10 mouse cellular contexts compared by ENCODE assay signal in genomic region chr11:54006901-54007300, GRCm38 (mm10). TPM values are rescaled to one million over a fixed set of nuclear protein-coding genes. Genes with fewer than 3 reads are reported as not detected.
DNase-seq lines count a peak whose midpoint lies in the region; ATAC-seq and TF ChIP-seq lines count a peak whose summit lies in the region.
"Had no signal": no experiment of that assay in that cellular context is flagged by ENCODE, and none has a peak within 500 bp of the region (broad histone marks: within the 10 kb centered on the region; RNA-seq: fewer than 3 reads in every experiment).

No protein-coding gene starts in this region.

- H3K27me3 ChIP-seq in lung, postnatal 0 days (replicated peaks; ENCODE audit: insufficient read depth, low read length) = no peaks in the 10 kb centered on the region
- no peaks in the 10 kb centered on the region for H3K27me3 ChIP-seq in stomach, postnatal 0 days (ENCODE audit: control insufficient read depth, insufficient read depth, low read length)
- H3K27me3 ChIP-seq: limb, embryonic 12.5 days had no signal

- peak; percentile 52 for DNase-seq in lung, postnatal 10 days
- no peak for DNase-seq in lung, postnatal 0 days (ENCODE audit: low spot score)
- peak; percentile 95 to 97 for DNase-seq in cerebellum, postnatal 10 days
- DNase-seq in heart, postnatal 25 days (ENCODE audit: low spot score) = peak; percentile 46
- peak; percentile 36 for DNase-seq in lung, postnatal 14 days
- no peak for DNase-seq in retina, postnatal 1 day
- no peak for DNase-seq in thymus, postnatal 4 days
- no peak for DNase-seq in stomach, postnatal 0 days (ENCODE audit: low spot score)

- intact Hi-C loops in heart, postnatal 25 days (cut with DNase I) = loop anchor here (2.0 kb wide), 1 partner anchor 22 kb away; the partner anchor contains the start of gene Slc22a4

- no peak for TF ChIP-seq CTCF in lung, postnatal 0 days (IDR thresholded peaks at IDR 0.05)
- no peak for TF ChIP-seq CTCF in stomach, postnatal 0 days (IDR thresholded peaks at IDR 0.05; ENCODE audit: low read depth)

- 49% methylated on average over 4 of the region's 4 CpGs for WGBS in lung, postnatal 0 days
- WGBS in stomach, postnatal 0 days = 54% methylated on average over 4 of the region's 4 CpGs

- no peak overlapping the region for H3K4me2 ChIP-seq in lung, postnatal 0 days (replicated peaks; ENCODE audit: low read depth, low read length)
- no peak overlapping the region for H3K4me2 ChIP-seq in stomach, postnatal 0 days (replicated peaks; ENCODE audit: low read depth)
- H3K4me2 ChIP-seq: limb, embryonic 12.5 days had no signal

- H3K4me1 ChIP-seq in lung, postnatal 0 days (ENCODE audit: insufficient read depth, low read depth, low read length) = no peaks in the 10 kb centered on the region; the same call in 1 of the 2 replicates
- no peaks in the 10 kb centered on the region for H3K4me1 ChIP-seq in stomach, postnatal 0 days (replicated peaks; ENCODE audit: control insufficient read depth, insufficient read depth)

- TF ChIP-seq EP300 in lung, postnatal 0 days (IDR thresholded peaks at IDR 0.05) = no peak
- TF ChIP-seq EP300 in stomach, postnatal 0 days (optimal IDR thresholded peaks at IDR 0.05) = no peak

- no peak for ATAC-seq in lung, postnatal 0 days
- no peak for ATAC-seq in stomach, postnatal 0 days (ENCODE audit: low FRiP score, low TSS enrichment)

- no peak overlapping the region for H3K9ac ChIP-seq in lung, postnatal 0 days (replicated peaks; ENCODE audit: low read depth)
- H3K9ac ChIP-seq in stomach, postnatal 0 days (ENCODE audit: low read length) = no peak overlapping the region
- H3K9ac ChIP-seq: limb, embryonic 12.5 days had no signal

- H3K9me3 ChIP-seq in lung, postnatal 0 days (ENCODE audit: low read length) = no peaks in the 10 kb centered on the region
- no peaks in the 10 kb centered on the region for H3K9me3 ChIP-seq in stomach, postnatal 0 days (ENCODE audit: control insufficient read depth, low read length)
- H3K9me3 ChIP-seq: G1E; limb, embryonic 12.5 days had no signal

- H3K4me3 ChIP-seq in lung, postnatal 0 days (ENCODE audit: low read depth, low read length) = no peak overlapping the region
- H3K4me3 ChIP-seq in stomach, postnatal 0 days (ENCODE audit: low read depth, low read length) = no peak overlapping the region
- H3K4me3 ChIP-seq: limb, embryonic 12.5 days had no signal

- H3K36me3 ChIP-seq in lung, postnatal 0 days (ENCODE audit: insufficient read depth, low read length) = no peaks in the 10 kb centered on the region
- H3K36me3 ChIP-seq in stomach, postnatal 0 days (ENCODE audit: control insufficient read depth, insufficient read depth, low read length) = no peaks in the 10 kb centered on the region
- H3K36me3 ChIP-seq: G1E; limb, embryonic 12.5 days had no signal

- no peak overlapping the region for H3K27ac ChIP-seq in lung, postnatal 0 days (ENCODE audit: low read length)
- no peak overlapping the region for H3K27ac ChIP-seq in stomach, postnatal 0 days (replicated peaks)
- H3K27ac ChIP-seq: limb, embryonic 12.5 days had no signal

RNA-seq across cellular contexts. Expression of gene Slc22a4, which starts 21.0 kb away (rescaled TPM):
- 0.70 and 1.1 TPM in 2 replicates for polyA plus RNA-seq in lung, postnatal 0 days (2015; fragmentation: Nextera tagmentation; extraction: Ambion mirVana)
- 1 to 10 TPM; 5.0 to 5.7 TPM for total RNA-seq in heart, postnatal 25 days (2021)
- polyA plus RNA-seq in stomach, postnatal 0 days (2015; fragmentation: Nextera tagmentation; extraction: Ambion mirVana) = 2.1 and 2.5 TPM in 2 replicates
- total RNA-seq: G1E had no signal
- polyA plus RNA-seq: G1E had no signal

RNA-seq across cellular contexts. Expression of gene Slc22a21, which starts 26.8 kb away (rescaled TPM):
- polyA plus RNA-seq in lung, postnatal 0 days (2015; fragmentation: Nextera tagmentation; extraction: Ambion mirVana) = 2.6 TPM in 2 replicates
- total RNA-seq in heart, postnatal 25 days (2021) = 1 to 10 TPM; 1.5 to 1.9 TPM
- 6.0 and 6.3 TPM in 2 replicates for polyA plus RNA-seq in stomach, postnatal 0 days (2015; fragmentation: Nextera tagmentation; extraction: Ambion mirVana)
- total RNA-seq: G1E had no signal
- polyA plus RNA-seq: G1E had no signal

Comparison
In these comparisons a context has a peak if more than half of its experiments do, and no peak if none do; other contexts are left out.
1. DNase-seq: peak in lung, postnatal 10 days (single experiment), cerebellum, postnatal 10 days (2 of 2), heart, postnatal 25 days (single experiment) and lung, postnatal 14 days (single experiment); none in lung, postnatal 0 days (single experiment), retina, postnatal 1 day (single experiment), thymus, postnatal 4 days (single experiment) and stomach, postnatal 0 days (single experiment).